16 mouse cellular contexts compared by ENCODE assay signal in genomic region chr14:78282490-78282889, GRCm38 (mm10). TPM values are rescaled to one million over a fixed set of nuclear protein-coding genes. Genes with fewer than 3 reads are reported as not detected.
DNase-seq lines count a peak whose midpoint lies in the region; ATAC-seq and TF ChIP-seq lines count a peak whose summit lies in the region.
"Had no signal": no experiment of that assay in that cellular context is flagged by ENCODE, and none has a peak within 500 bp of the region (broad histone marks: within the 10 kb centered on the region; RNA-seq: fewer than 3 reads in every experiment).

No protein-coding gene starts in this region.

- no peaks in the 10 kb centered on the region for H3K9me3 ChIP-seq in heart, postnatal 0 days (replicated peaks; ENCODE audit: control insufficient read depth, low read length)
- no peaks in the 10 kb centered on the region for H3K9me3 ChIP-seq in heart, embryonic 12.5 days (replicated peaks)
- H3K9me3 ChIP-seq: embryonic facial prominence, embryonic 12.5 days; limb, embryonic 13.5 days had no signal

- no peak for ATAC-seq in heart, postnatal 0 days (ENCODE audit: insufficient read depth, low read depth)
- no peak for ATAC-seq in heart, embryonic 12.5 days (ENCODE audit: insufficient number of reproducible peaks, low FRiP score)
- ATAC-seq in megakaryocyte, adult 5-6 weeks (ENCODE audit: poor library complexity, severe bottlenecking): no peak
- ATAC-seq: intestine, embryonic 16.5 days had no signal

- no peaks in the 10 kb centered on the region for H3K27me3 ChIP-seq in heart, postnatal 0 days (ENCODE audit: control insufficient read depth, insufficient read depth, low read length)
- no peaks in the 10 kb centered on the region for H3K27me3 ChIP-seq in heart, embryonic 12.5 days (replicated peaks)
- H3K27me3 ChIP-seq: embryonic facial prominence, embryonic 12.5 days; limb, embryonic 13.5 days had no signal

- H3K4me1 ChIP-seq in heart, postnatal 0 days (ENCODE audit: control insufficient read depth, insufficient read depth): no peaks in the 10 kb centered on the region
- peaks cover 17% of the 10 kb centered on the region; the same call in 1 of the 2 replicates for H3K4me1 ChIP-seq in heart, embryonic 12.5 days (replicated peaks)
- H3K4me1 ChIP-seq: limb, embryonic 13.5 days had no signal

- TF ChIP-seq CTCF in heart, postnatal 0 days (IDR thresholded peaks at IDR 0.05; ENCODE audit: low read depth): 0 out of 2 replicates have a peak, but pooled peaks have one; percentile 11
- TF ChIP-seq CTCF in layer of hippocampus, adult 2 months (conservative IDR thresholded peaks at IDR 0.05): peak; percentile 65

- H3K4me3 ChIP-seq in heart, postnatal 0 days (ENCODE audit: low read depth, low read length): no peak overlapping the region
- H3K4me3 ChIP-seq in heart, embryonic 12.5 days: no peak overlapping the region
- no peak overlapping the region for H3K4me3 ChIP-seq in layer of hippocampus, adult 2 months
- H3K4me3 ChIP-seq: embryonic facial prominence, embryonic 12.5 days; limb, embryonic 13.5 days had no signal

- WGBS in heart, postnatal 0 days: 53% methylated on average over 11 of the region's 11 CpGs
- WGBS in heart, embryonic 12.5 days: 85% methylated on average over 11 of the region's 11 CpGs

- no peaks in the 10 kb centered on the region for H3K36me3 ChIP-seq in heart, postnatal 0 days (replicated peaks; ENCODE audit: control insufficient read depth, insufficient read depth, low read length)
- no peaks in the 10 kb centered on the region for H3K36me3 ChIP-seq in heart, embryonic 12.5 days
- H3K36me3 ChIP-seq: embryonic facial prominence, embryonic 12.5 days; limb, embryonic 13.5 days had no signal

- DNase-seq in heart, postnatal 0 days (ENCODE audit: low spot score): peak; percentile 17
- peak; percentile 84 for DNase-seq in brain, adult 2 months (ENCODE audit: low read depth, low spot score)
- peak in 1 of 2 experiments; percentile 42 for DNase-seq in layer of hippocampus, adult 2 months (ENCODE audit: low spot score in 2 of 2)
- DNase-seq in right cerebral cortex, postnatal 10 days (ENCODE audit: low spot score in 2 of 2): peak; percentile 72 to 77
- no peak for DNase-seq in spleen, postnatal 10 days (ENCODE audit: low spot score in 2 of 2)
- DNase-seq: adrenal gland, adult 2 months; heart, postnatal 4 days; kidney, postnatal 25 days; thymus, postnatal 14 days had no signal

- 0 out of 2 replicates have a peak overlapping the region, but pooled peaks have one; percentile 0 for H3K4me2 ChIP-seq in heart, postnatal 0 days (ENCODE audit: low read depth, low read length)
- H3K4me2 ChIP-seq in heart, embryonic 12.5 days: no peak overlapping the region
- H3K4me2 ChIP-seq: embryonic facial prominence, embryonic 12.5 days; limb, embryonic 13.5 days; midbrain, embryonic 11.5 days had no signal

- H3K27ac ChIP-seq in heart, postnatal 0 days (ENCODE audit: low read depth): no peak overlapping the region
- H3K27ac ChIP-seq in heart, embryonic 12.5 days (ENCODE audit: poor library complexity, severe bottlenecking): no peak overlapping the region
- H3K27ac ChIP-seq in layer of hippocampus, adult 2 months: no peak overlapping the region
- H3K27ac ChIP-seq: embryonic facial prominence, embryonic 12.5 days; limb, embryonic 13.5 days had no signal

- TF ChIP-seq EP300 in heart, postnatal 0 days (IDR thresholded peaks at IDR 0.05; ENCODE audit: low read depth): no peak

- H3K9ac ChIP-seq in heart, postnatal 0 days (replicated peaks; ENCODE audit: low read depth, low read length): no peak overlapping the region
- H3K9ac ChIP-seq in heart, embryonic 12.5 days: no peak overlapping the region
- H3K9ac ChIP-seq: embryonic facial prominence, embryonic 12.5 days; limb, embryonic 13.5 days had no signal

RNA-seq across cellular contexts. Expression of gene Tnfsf11, which starts 25.4 kb away (rescaled TPM):
- total RNA-seq in heart, postnatal 0 days (2014; rRNA removed; ENCODE audit: low replicate concordance): 0.23 TPM in 1 of 2 replicates, not detected in the other
- 0.05 and 0.07 TPM in 2 replicates for polyA plus RNA-seq in heart, postnatal 0 days (2015; fragmentation: Nextera tagmentation; extraction: Ambion mirVana)
- polyA plus RNA-seq in heart, embryonic 12.5 days (2016; fragmentation: Nextera tagmentation; extraction: Ambion mirVana): 0.10 and 0.44 TPM in 2 replicates
- total RNA-seq in layer of hippocampus, adult 2 months (2021): not detected
- 0.25 TPM in 1 of 2 replicates, not detected in the other for total RNA-seq in megakaryocyte, adult 5-6 weeks (2015)
- 0.26 and 0.49 TPM in 2 replicates for total RNA-seq in megakaryocyte, adult 5-6 weeks (2017)
- total RNA-seq: adrenal gland, adult 2 months; heart, adult 8-10 months; heart, postnatal 4 days had no signal
- polyA plus RNA-seq: adrenal gland, adult 2 months had no signal

Comparison
In these comparisons a context has a peak if more than half of its experiments do, and no peak if none do; other contexts are left out.
1. DNase-seq: peak in heart, postnatal 0 days (single experiment), brain, adult 2 months (single experiment) and right cerebral cortex, postnatal 10 days (2 of 2); none in spleen, postnatal 10 days (0 of 2).